Mouse (Mus musculus): ENCODE results near the gene 2300002M23Rik. TPM values are rescaled to one million over a fixed set of nuclear protein-coding genes. Genes with fewer than 3 reads are reported as not detected.
A peak's percentile ranks its signal among the peaks of the same experiment; 100 is the strongest.

Gene 2300002M23Rik
- total RNA-seq, 2 experiments from 2014 or later: not detected

DNA sequence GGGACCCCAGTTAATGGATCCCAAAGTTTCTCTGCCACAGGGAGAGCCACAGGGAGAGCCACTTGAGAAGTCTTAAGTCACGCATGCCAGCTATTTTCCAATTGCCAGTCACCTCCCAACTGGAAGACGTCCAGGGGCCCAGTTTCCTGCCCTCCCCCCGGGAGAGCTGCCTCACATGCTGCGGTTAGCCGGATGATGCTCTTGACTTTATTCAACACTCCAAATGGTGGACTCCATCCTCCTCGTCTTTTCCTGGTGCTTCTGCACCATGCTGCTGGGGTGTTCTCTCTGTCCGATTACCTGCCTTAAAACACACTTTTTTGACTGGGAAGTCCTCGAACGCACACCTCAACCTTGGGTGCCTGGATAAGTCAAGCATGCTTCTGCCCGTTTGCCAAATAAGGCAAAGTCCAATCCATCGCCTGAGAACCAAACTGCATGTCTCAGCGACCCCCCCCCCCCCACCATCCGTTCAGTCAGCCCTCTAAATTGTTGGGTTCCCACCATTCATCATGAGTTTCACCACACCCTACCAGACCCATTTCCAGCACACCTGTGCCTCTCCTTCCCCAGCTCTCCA is 11.0 kb upstream of the 2300002M23Rik start:
- DNase-seq: no peak

DNA sequence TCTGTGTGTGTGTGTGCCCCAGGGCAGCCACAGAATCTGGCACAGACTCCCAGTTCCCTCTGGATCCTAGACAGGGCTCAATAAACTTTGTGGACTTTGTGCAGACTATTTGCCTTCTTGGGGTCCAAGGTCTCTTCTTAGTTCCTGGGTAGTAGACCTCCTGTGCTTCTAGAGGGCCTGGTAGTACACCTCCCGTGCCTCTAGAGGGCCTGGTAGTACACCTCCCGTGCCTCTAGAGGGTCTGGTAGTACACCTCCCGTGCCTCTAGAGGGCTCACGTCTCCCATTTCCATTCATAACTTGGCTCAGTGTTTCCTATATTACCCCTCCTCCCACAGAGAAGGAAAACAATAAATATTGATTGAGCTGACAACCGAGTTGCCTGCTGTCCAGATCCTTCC is 10.4 kb upstream of the 2300002M23Rik start:
- no peak for DNase-seq

DNA sequence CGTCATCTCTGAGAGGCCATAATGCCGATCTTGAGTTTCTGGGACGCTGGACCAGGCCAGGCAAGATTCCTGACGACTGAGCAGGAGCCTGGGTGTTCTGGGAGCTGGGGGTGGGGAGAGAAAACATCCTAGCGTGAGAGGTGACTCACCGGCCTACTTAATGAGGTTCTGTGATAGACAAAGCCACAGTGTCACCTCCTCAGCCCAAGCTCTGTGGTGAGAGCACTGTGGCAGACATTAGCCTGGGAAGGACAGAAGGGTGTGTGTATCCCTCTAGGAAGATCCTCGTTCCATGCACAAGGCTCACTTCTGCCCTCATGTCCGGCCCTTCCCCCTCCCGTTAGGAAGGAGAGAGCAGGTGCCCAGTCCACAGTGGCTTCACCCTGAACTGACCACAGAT is 9.9 kb upstream of the 2300002M23Rik start:
- DNase-seq: no peak

DNA sequence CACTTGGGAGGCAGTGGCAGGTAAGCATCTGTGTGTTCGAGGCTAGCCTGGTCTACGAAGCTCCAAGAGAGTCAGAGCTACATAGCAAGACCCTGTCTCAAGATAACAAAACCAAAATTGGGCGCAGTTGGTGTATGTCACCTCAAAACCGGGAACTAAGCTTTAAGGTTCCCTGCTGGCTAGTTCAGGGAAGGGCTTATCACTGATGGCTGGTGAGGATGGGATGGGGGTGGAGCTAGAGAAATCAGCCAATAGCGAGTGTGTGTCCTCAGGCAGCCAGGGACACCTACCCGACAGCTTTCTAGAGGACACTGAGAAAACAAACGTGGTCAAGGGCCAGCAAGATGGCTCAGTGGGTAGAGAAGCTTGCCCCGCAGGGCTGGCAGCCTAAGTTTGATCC is 9.0 kb upstream of the 2300002M23Rik start:
- DNase-seq: no peak

DNA sequence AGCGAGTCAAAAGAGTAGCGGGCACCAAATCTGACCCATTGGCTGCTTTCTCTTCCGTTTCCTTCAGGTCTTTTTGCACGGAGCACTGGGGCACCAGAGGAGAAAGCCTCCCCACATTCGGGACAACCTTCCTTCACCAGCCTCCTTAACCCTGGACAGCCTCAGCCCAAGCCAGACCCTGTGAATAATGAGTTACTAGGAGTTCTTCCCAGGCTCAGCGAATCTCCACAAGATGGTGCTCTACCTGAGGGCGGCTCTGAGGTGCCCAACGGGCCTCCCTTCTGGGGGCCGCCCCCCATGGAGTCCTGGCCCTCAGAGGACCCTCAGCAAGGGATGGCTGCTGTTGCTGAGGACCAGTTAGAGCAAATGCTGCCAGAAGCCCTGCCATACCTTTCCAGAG is 517 bp downstream of the 2300002M23Rik start:
- DNase-seq: no peak

DNA sequence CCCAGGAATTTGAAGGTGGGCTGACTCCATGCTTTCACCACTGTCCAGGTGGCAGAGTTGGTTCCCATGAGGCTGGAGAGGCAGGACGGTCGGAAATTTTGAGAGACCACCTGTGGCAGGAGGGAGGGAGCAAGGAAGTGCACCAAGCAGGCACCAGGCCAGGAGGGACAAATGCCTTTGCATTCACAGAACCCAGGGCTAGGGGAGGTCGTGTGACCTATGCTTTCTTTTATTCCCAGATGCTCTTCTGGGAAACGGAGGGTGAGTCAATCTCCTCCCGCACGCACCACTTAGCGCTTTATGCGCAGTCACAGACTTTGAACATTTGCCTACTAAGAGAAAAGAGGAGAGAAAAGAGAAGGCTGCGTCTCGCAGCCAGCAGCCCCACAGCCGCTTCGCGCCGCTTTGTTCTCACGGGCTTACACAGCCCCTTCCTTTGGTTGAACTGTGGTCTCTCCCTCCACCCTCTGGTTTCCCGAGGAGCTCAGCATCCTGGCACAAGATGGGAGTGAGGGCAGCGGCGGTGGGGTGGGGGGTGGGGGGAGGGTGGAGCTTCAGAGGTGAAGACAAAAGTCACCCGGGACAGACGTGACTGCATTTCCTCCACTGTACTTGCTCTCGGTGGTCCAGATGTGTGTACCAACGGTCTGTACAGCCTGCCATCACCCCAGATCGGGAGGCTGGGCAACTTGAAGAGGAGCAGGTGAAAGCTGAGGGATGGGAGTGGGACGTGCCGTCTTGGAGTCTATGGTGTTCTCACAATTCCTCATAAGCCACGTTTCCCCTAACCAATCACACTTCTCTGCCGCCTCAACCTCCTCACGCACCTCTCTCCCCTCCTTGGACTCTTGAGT is 2.1 kb downstream of the 2300002M23Rik start:
- no peak for DNase-seq

DNA sequence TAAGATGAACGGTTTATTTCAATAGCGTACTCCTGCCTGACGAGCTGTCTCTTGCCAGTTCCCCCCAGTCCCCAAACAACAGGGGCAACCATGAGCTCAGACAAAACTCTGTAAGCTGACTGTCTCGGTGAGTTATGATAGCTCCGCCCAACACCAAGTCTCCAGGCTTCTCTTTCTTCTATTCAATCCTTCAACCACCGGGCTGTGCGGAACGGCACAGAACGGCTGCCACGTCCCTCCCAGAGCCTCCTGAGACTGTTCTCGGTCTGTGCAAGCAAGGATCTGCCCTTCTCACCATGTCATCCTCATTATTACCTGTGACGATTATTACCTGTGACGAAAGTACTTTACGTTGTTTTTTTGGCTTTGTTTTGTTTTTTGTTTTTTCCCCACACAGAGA is 3.6 kb downstream of the 2300002M23Rik start:
- no peak for DNase-seq

DNA sequence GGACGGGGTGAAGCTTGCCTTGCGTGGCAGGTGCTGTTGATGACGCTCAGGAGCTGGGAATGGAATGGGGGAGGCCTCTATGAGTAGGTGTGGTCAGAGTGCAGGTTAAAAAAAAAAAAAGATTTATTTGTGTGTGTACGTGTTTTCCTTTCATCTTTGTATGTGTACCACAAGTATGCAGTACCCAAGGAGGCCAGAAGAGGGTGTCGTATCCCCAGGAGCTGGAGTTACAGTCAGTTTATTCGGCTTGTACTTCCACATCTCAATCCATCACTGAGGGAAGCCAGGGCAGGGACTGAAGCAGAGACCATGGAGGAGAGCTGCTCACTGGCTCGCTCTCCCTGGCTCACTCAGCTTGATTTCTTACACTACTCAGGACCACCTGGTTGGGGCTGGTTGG is 4.2 kb downstream of the 2300002M23Rik start:
- no peak for DNase-seq

DNA sequence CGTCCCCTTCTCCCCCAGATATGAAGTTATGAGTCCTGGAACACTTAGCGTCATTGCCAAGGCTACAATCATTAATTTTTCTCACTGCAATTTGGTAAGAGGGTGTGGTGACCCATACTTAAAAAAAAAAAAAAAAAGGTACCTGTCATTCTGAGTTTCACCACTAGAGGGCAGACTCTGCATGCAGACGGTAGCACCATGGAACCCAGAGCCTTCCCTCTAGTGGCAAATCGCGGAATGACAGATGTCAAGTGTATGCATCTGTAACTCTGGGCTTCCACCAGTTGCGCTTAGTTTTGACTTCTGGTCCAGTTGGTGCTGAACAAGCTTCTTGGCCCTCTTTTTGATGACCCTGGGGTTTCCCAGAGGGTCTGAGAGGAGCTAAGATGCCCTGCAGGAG is 11.0 kb downstream of the 2300002M23Rik start:
- DNase-seq: peak; percentile 26

DNA sequence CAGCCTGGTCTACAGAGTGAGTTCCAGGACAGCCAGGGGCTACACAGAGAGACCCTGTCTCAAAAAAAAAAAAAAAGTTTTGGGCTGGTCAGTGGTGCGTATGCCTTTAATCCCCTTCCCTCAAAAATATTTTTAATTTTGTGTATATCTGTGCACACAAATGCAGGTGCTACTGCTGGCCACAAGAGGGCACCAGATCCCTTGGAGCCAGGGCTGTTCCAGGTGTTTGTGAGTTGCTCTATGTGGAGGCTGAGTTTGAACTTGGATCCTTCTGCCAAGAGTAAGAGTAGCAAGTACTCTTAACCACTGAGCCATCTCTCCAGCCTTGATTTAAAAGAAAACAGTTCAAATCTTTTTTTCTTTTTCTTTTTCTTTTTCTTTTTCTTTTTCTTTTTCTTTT is 15.7 kb downstream of the 2300002M23Rik start:
- DNase-seq: no peak

DNA sequence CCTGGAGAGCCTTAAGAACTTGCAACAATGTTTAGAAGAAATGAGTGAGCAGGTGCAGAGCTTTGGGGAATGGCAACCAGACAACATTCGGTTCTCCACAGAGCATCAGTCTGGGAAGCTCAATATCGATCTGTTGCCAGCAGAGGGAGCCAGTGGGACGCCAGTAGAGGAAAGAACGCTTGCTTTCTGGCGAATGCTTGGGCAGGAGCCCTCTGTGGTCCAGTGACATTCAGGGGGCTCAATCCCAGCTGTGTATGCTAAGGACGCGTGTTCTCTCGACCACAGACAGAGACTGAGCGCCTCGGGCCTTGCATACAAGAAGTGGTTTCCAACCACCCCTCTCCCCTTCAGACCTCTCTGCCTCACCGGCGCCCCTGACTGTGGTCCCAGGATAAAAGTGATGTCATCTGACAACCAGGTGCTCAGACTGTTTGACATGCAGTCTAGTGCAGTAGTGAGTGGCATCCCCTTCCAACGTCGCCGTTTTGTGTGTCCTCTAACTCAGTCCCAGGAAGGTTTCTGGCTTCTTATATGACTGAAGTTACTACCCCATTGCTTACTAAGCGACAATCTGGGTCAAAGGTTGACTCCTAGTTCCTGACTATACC is 17.2 kb downstream of the 2300002M23Rik start:
- DNase-seq: peak; percentile 37

DNA sequence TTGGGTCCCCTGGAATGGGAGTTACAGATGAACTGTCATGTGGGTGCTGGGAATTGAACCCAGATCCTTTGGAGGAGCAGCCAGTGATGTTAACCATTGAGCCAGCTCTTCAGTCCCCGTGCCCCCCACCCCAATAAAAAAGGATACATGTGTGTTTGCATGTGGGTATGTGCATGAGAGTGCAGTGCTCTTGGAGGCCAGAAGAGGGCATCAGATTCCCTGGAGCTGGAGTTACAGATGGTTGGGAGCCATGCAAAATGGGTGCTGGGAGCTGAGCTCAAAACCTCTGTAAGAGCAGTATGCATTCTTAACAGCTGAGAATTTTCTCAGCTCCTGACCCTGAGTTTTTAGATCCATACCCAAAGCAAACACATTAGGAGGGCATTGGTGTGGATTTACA is 20.0 kb downstream of the 2300002M23Rik start:
- no peak for DNase-seq

DNA sequence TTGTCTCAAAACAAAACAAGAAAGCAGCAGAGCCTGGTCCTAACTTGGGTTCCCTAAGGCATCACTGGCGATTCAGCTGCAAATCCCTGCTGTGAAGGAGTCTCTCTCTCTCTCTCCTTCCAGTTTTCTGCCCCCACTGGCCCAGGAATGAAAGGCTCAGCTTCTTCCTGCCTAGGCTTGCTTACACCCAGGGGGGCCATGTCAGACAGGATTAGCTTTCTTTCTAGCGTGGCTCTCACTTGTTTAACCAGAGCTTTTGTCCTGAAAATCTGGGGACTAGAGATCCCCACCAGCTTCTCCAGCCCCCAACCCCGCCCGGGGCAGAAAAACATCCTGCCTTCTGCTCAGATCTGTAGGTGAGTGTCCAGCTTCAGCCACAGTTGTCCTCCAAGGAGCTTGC is 21.1 kb downstream of the 2300002M23Rik start:
- DNase-seq: no peak

DNA sequence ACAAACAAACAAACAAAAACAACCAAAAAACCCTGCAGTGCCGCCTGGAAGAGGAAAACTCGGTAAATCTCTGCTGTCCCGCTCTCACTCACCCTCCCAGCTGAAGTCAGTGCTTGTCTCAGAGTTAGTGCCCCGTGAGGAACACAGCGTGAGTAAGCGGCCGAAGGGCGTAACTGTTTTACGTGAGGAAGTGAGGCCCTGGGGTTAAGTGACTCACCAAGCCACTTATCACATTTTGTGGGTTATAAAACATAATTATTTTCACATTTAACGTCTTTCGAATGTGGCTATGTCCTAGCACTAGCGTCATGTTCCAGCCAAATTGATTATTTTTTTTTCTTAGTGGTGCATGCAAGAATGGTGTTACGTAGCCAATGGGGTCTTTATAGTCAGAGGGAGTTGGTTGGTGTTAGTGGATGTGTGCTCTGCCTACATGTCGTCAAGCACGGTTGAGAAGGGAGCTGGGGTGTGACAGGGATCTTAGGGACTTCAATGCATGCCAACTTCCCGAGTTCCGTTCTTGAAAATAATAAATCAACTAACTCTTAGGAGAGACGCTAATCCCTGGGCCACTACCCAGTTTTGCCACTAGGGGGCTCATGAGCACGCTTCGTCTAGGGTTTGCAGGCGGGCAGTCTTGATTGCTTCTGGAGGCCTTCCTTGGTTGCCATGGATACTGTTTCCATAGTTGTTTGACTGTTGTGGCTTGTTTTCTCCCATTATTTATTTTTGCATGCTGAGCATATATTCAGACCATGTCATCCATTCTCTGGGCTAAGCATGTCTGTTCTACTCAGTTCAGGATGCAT is 23.4 kb downstream of the 2300002M23Rik start:
- DNase-seq: peak; percentile 60

DNA sequence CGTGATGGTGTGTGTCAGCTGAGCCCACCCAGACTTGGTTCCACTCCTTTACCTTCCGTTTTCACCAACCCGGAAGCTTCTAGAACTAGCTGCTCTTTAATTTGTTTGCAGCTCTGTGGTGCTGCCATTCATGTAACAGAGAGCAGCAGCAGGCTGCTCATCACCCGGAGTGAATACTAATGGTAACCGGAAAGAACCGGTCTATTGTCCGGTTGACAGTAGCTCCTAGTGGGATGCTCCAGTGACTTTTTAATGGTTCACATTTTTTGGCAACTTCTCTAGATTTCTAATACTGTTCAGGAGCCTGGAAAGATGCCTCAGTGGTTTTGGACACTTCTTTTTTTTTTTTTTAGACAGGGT is 23.9 kb downstream of the 2300002M23Rik start:
- no peak for DNase-seq

DNA sequence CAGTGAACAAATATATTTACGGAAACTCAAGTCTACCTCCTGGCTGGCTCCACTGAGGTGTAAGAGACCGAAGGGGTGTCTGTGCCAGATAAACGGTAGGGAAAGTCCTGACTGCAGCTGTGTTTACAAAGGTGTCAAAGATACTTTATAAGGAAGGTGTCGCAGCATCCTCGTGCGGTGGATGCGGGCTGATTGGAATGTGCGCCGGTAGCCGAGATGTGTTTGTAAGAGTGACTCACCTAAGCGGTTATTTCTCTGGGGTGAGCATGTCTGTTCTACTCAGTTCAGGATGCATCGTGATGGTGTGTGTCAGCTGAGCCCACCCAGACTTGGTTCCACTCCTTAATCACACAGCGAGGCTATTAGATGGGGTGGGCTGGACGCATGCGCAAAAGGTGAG is 24.5 kb downstream of the 2300002M23Rik start:
- no peak for DNase-seq

DNA sequence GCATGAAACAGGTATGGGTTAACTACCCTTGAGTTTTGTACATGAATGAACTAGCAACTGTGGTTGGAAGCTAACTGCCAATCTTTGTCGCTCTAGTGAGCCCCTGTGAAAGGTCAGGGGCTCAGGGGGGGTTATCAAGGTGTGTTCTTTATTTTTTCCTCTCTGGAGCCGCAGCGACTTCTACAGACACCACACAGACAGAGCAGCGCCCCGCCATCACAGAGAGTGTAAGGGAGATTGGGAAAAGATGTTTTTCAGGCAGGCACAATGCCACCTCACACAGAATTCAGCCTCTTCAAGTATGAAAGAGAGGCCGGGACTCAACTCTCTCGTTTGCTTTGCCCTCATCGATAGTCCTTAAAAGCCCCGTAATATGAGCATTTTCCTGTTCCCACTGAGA is 24.9 kb downstream of the 2300002M23Rik start:
- DNase-seq: no peak

DNA sequence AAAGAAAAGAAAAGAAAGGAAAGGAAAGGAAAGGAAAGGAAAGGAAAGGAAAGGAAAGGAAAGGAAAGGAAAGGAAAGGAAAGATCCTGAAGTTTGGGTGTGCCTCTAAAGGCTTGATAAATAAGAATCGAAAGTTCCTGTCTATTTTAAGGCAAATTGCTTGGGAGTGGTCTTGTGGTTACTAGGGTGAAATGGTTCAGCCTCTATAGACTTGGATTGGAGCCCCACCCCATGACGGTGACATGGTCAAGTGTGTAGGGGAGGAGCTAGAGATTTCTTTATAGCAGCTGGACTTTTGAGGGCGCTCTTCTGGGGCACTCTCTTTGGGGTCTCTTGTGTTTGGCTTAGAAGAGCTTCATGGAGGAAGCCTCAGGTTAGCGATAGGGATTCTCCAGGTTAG is 26.5 kb downstream of the 2300002M23Rik start:
- DNase-seq: no peak

DNA sequence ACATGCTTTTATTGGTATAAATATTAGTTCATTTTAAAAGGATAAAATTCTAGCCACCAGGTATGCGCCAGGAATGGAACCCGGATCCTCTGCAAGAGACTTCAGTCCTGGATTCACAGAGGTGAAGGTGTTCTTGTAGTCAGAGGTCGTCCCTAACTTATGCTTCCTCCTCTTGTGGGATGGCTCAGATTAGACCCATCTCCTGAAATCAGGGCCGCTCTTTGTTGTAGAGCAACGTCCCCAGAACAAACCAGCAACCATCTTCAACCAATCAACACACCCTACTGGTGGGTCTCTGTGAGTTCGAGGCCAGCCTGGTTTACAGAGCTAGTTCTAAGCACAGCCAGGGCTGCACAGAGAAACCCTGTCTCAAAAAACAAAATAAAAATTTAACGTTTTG is 27.2 kb downstream of the 2300002M23Rik start:
- no peak for DNase-seq

DNA sequence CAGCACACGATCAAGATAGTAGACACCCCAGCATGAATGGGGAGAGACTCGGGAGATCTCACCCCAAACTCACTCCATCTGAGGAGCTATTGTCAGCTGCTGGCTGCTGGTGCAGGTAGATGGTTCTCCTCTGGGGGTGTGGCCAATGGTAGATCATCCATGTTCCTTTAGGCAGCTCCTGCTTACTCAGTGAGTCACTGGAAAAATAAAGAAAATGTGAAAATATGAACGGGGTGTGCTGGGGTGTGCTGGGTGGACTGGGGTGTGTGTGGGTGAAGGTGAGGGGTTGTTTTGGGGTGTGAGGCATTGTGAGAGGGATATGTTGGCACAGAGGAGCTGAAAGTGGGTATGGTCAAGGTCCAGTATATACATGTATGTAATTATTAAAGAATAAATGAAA is 30.1 kb downstream of the 2300002M23Rik start:
- no peak for DNase-seq

DNA sequence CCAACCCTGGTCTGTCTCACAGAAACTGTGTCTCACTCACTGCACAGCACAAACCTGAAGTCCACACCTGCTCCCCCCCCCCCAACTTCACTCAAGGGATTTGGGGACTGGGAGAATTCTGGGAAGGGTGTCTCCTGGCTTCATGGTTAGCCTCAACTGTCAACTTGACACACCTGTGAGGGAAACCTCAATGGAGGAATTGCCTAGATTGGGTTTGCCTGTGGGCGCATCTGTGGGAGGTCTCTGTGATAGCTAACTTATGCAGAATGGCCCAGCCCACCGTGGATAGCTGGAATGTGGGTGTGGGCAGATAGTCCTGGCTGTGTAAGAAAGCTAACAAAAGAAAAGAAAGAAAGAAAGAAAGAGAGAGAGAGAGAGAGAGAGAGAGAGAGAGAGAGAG is 34.0 kb downstream of the 2300002M23Rik start, which contains the start of gene Sfta2:
Gene Sfta2, plus strand, starts transcription at position 301 of the 400 bp plus-strand sequence.
- no peak for DNase-seq

DNA sequence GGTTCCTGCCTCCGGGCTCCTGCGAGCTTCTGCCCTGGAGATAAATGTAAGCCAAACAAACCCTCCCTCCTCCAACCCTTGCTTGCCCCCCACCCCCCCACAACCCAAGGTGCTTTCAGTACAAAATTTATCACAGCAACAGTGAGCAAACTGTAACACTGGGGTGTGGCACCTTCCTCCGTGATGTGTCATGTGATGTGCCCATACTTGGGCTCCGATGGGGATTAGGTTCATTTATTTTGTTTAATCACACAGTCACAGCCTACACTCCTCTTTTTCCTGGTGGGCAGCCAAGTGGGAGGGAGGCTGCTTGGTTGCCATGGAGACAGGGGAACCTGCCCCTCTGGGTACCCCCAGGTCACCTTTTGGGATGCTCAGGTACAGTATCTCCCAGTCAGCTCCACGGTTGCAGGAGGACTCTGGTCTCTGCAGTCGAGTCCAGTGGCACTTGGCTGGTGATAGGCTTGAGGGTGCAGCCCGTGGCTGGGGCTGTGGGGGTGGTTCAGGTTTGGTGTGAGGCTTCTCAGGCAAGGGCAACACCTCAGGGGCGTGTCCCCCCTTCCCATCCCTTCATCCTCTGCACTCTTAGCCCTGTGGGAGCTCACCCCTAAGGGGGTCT is 34.6 kb downstream of the 2300002M23Rik start:
- DNase-seq: no peak
